Mouse (Mus musculus): ENCODE measurements around the gene Olfr1265.

The Olfr1265 gene

GRCm38 (mm10) chr2:90035037-90035436, at the start of gene Olfr1265:
Olfr1265 (plus strand) TSS chr2:90035337.
- no peak for DNase-seq (ENCODE audit: low read depth, low spot score)

- no peak for DNase-seq (ENCODE audit: low read depth, low spot score)
Measured at GRCm38 (mm10) chr2:89990921-89991320, 44.2 kb upstream of the Olfr1265 start, which contains the start of gene Olfr1261. Olfr1261 (plus strand) TSS chr2:89991221.

GRCm38 (mm10) chr2:89999845-90000244, 35.3 kb upstream of the Olfr1265 start, which contains the start of gene Olfr1262:
Olfr1262 (plus strand) TSS chr2:90000145.
- DNase-seq (ENCODE audit: low read depth, low spot score) = no peak

- DNase-seq (ENCODE audit: low read depth, low spot score) = no peak
Measured at GRCm38 (mm10) chr2:90011831-90012230, 23.3 kb upstream of the Olfr1265 start, which contains the start of gene Olfr1263. Olfr1263 (plus strand) TSS chr2:90012131.

- no peak for DNase-seq (ENCODE audit: low read depth, low spot score)
Measured at GRCm38 (mm10) chr2:90025477-90025876, 9.7 kb upstream of the Olfr1265 start, which contains the start of gene Olfr1264. Olfr1264 (minus strand) TSS chr2:90025577.

GRCm38 (mm10) chr2:90063494-90063893, 28.4 kb downstream of the Olfr1265 start, which contains the start of gene Olfr140:
Olfr140 (minus strand) TSS chr2:90063594.
- no peak for DNase-seq (ENCODE audit: low read depth, low spot score)

GRCm38 (mm10) chr2:90070065-90070464, 34.9 kb downstream of the Olfr1265 start:
- no peak for DNase-seq (ENCODE audit: low read depth, low spot score)
